Mouse (Mus musculus) lung, adult 18-20 months (tissue): ENCODE measurements around the gene Fbxo11.

Experiments used
- DNase-seq, 2 experiments: peaks; one replicate each; pipeline ENCODE4 v3.0.0; 2022; ENCODE audit warnings: mixed read lengths in 2 of 2

The Fbxo11 gene

GRCm38 (mm10) chr17:88065031-88065800 lies at the start of gene Fbxo11:
Fbxo11 (minus strand) TSS chr17:88065291.
- DNase-seq: peak; percentile 47 to 52

- DNase-seq: no peak
Measured at GRCm38 (mm10) chr17:88113883-88114229, 48.8 kb upstream of the Fbxo11 start.

GRCm38 (mm10) chr17:88113015-88113882 lies 48.2 kb upstream of the Fbxo11 start:
- DNase-seq: peak; percentile 23 to 38

- peak in 1 of 2 experiments; percentile 17 for DNase-seq
Measured at GRCm38 (mm10) chr17:88111865-88112645, 47.0 kb upstream of the Fbxo11 start.

- no peak for DNase-seq
Measured at GRCm38 (mm10) chr17:88111081-88111796, 46.1 kb upstream of the Fbxo11 start.

GRCm38 (mm10) chr17:88107708-88108107 lies 42.6 kb upstream of the Fbxo11 start:
- peak in 1 of 2 experiments; percentile 10 for DNase-seq

GRCm38 (mm10) chr17:88106365-88106764 lies 41.3 kb upstream of the Fbxo11 start:
- no peak for DNase-seq

GRCm38 (mm10) chr17:88102597-88102996 lies 37.5 kb upstream of the Fbxo11 start:
- DNase-seq: no peak

GRCm38 (mm10) chr17:88098181-88098852 lies 33.2 kb upstream of the Fbxo11 start:
- no peak for DNase-seq

GRCm38 (mm10) chr17:88097543-88097942 lies 32.5 kb upstream of the Fbxo11 start:
- DNase-seq: no peak

GRCm38 (mm10) chr17:88096809-88097399 lies 31.8 kb upstream of the Fbxo11 start:
- no peak for DNase-seq

- DNase-seq: no peak
Measured at GRCm38 (mm10) chr17:88095517-88096198, 30.6 kb upstream of the Fbxo11 start.

- no peak for DNase-seq
Measured at GRCm38 (mm10) chr17:88094327-88094726, 29.2 kb upstream of the Fbxo11 start.

GRCm38 (mm10) chr17:88093798-88094197 lies 28.7 kb upstream of the Fbxo11 start:
- no peak for DNase-seq

- DNase-seq: no peak
Measured at GRCm38 (mm10) chr17:88085976-88086375, 20.9 kb upstream of the Fbxo11 start.

GRCm38 (mm10) chr17:88081446-88081845 lies 16.4 kb upstream of the Fbxo11 start:
- no peak for DNase-seq

- DNase-seq: no peak
Measured at GRCm38 (mm10) chr17:88079771-88080170, 14.7 kb upstream of the Fbxo11 start.

- no peak for DNase-seq
Measured at GRCm38 (mm10) chr17:88072047-88072446, 7.0 kb upstream of the Fbxo11 start.

GRCm38 (mm10) chr17:88068024-88068719 lies 3.1 kb upstream of the Fbxo11 start:
- no peak for DNase-seq
